Mouse (Mus musculus) frontal cortex, postnatal 25 days (tissue): Measurements from ENCODE around the gene Dnmt3a.

ENCODE experiments used
- DNase-seq, 2 experiments: peaks; one replicate each; pipeline ENCODE4 v3.0.0; 2022; ENCODE audit warnings: low spot score in 2 of 2

Dnmt3a gene

DNA sequence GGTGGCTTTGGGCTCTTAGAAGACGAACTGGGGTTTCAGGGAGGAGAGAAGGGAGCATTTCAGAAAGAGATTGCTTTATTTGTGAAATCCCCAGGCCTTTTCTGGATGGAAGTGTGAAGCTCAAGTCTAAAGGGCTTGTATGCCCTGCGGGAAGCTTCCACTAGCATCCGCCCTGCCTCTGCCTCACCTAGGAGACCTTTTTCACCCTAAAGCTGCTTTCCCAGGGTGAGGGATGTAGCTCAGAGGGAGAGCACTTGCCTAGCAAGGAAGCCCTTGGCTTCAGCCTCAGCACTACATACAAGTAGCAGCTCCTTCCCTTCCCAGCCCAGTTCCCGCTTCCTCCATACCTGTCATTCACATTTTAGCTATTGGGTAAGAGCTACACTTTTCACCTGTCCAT lies 71.6 kb downstream of the Dnmt3a start:
- no peak for DNase-seq

DNA sequence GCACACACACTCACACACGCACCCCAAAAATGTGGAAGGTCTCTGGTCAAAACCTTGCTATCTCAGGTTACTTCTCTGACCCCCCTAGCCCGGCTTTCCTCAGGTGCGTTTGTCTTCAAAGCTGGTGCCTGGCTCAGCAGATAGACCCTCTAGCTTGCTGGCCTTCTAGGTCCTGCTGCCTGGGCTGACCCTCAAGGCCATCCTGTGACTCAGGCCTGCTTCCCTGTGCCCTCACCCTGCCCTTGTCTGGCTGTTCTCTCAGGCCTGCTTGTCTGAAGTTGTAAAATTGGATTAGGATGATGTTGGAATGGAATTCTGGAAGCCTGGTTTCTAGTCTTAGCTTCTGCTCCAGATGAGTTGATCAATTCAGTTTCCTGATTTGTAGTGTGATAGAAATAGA lies 75.7 kb downstream of the Dnmt3a start:
- no peak for DNase-seq

DNA sequence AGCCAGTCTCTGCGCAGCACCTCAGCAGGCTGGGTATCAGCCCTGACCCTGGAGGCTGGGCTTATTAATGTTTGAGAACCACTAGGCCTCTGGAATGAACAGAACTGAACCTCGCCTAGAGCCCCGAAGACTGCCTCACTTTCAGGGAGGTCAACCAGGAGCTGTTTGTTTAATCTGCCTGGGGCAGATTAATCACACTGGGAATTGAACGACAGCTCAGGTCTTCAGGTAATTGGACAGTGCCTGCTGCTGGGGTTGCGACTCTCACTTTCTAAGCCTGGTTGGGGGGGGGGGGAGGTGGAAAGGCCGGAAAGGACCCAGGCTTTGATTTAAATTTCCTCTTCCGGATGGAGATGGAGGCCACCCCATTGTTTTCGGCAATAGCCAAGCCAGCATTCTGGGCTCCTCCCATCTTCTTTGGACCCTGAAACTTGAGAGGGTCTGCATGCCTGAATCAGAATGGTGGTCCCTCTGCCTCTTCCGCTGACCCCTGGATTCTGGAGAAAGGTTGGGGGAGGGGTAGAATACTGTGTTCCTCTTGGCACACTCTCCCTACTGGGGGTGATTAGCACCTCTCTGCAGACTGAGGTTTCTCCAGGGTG lies 79.2 kb downstream of the Dnmt3a start:
- DNase-seq: no peak

DNA sequence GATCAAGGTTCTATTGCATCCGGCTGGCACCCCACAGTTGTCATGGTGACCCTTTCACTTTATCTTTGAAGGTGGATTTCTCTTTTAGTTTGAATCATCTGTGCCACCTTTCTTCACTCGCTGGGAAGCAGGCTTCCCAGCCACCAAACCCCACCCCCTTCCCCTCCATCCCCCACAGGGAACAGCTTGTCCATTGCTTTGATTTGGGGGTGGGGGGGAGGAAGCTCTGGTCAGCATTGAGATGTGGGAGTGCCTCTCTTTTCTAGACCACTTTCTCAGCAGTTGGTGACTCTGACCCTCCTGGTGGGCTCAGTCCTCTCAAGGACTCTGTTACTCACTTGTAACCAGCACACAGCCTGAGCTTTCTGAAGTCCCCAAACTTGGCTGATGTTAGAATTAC lies 80.8 kb downstream of the Dnmt3a start:
- no peak for DNase-seq

DNA sequence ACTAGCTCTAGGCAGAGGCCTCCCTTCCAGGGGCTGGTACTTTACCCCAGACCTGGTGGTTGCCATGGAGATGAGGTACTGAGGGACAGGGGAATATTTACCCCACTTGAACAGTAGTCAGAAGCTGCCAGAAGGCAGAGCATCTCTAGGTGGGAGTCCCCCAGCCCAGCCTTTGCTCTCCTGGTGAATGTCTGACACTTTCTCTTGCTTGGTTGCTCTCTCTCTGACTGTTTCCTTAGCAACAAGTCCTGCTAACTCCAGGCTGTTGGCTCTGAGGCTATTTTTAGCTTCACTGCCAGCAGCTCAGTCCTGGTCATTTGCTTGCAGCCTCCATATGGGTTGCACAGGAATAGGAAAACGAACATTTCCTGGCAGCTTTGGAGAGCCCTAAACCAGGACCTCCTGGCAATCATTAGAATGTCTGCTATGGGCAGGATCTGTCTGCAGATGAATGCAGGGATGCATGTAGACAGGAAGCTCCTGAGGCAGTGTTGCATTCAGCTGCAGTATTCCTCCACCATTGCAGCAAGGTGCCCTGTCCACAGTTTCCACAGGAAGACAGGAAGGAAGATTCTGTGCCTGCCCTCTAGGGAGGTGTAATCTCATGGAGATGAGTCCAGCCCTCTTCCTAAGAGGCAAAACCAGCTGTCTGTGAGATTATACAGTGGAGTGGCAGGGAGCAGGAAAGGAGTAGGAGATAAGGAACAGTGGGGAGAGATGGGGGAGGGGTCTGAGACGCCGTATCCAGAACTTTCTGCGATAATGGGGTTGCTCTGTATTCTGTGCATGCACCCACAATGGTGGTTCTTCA lies 81.9 kb downstream of the Dnmt3a start:
- peak in 1 of 2 experiments; percentile 37 for DNase-seq

DNA sequence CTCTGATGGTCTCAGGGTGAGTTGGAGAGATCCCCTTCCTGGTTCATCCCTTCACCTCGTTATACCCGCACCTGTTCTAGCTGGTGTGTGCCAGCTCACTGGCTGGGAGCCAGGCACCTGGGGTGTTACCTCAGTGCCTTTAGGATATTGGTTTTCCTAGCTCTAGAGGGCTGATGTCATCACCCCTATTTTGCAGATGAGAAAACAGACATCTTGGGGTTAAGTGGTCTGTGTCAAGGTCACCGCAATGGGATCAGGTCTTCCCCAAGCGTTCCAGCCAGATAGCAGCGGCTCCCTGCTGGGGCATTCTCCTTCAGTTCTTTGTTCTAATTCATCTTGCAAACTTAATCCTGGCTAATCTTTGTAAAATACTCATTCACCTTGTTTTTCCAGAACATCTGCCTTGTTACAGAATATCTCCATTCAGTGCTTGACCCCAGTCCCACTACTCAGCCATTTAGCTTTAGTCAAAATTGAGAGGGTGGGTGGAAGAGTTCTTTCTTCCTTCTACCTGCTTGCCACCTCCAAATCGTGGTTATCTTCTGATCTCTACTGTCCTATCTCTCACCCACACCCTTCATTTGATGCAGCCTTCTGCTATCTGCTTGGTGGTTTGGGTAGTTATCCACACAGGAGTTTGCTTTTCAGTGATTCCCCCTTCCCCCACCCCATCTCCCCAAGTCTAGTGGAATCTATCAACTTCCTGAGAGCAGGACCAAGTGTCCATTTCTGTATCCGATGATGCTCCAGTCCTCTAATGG lies 84.2 kb downstream of the Dnmt3a start:
- DNase-seq: no peak

DNA sequence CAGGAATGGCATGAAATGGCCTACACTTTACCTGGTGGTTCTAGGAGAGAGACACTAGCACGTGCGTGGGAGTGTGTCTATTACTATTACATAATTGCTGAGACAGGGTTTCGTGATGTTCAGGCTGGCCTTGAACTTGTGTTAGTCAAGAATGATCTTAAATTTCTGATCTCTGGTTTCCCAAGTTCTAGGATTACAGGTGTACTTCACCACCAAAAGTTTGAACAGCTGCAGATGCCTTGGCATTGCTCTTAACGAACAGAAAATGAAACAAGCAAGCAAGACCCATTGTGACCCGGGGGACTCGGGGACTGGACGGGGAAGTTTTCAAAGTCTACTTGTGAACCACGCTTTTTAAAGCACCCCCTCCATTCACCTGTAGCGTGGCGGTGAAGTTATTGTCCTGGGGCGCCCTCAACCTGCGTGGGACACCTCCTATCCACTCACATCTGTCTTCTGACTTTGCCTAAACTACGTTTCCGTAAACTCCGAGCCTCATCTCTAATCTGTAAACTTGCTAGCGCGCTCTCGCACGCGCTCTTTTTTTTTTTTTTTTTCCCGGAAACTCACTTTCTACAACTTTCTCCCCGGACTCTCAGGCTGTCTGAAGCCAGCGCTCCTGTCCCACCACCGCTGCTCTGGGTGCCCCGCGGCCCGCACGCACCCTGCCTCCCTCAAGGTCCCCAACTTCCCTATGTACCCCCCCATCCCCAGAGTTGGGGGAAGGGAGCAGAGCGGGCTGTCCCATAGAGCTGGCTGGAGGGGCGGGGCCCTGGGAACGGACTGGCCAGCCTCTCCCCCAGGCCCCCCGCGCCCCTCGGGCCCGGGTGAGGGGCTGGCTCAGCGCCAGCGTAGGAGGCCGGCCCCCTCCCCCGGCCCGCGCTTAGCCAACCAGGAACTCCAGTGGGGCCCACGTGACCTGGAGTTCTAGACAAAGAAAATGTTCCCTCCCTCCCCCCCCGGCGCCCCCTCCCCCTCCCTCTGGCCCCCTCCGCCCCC lies 85.2 kb downstream of the Dnmt3a start:
- DNase-seq: no peak

DNA sequence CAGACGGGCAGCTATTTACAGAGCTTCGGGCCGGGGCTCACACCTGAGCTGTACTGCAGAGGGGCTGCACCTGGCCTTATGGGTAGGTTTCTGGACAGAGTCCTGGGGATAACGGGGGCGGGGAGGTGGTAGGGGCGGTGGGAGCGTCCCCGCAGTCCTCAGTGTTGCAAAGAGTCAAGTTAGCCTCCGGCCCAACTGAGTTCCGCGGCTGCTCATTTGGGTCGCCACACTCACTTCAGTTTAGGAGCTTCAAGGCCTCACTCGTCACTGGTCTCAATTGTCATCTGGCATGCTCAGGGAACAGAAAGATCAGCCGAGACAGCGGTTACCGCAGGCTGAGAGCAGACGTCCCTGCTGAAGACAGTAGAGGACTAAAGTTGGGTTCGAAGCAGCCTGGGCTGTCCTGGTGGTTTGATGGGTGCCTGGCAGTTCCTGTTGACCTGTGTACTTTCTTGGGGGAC lies 86.0 kb downstream of the Dnmt3a start:
- DNase-seq: no peak

DNA sequence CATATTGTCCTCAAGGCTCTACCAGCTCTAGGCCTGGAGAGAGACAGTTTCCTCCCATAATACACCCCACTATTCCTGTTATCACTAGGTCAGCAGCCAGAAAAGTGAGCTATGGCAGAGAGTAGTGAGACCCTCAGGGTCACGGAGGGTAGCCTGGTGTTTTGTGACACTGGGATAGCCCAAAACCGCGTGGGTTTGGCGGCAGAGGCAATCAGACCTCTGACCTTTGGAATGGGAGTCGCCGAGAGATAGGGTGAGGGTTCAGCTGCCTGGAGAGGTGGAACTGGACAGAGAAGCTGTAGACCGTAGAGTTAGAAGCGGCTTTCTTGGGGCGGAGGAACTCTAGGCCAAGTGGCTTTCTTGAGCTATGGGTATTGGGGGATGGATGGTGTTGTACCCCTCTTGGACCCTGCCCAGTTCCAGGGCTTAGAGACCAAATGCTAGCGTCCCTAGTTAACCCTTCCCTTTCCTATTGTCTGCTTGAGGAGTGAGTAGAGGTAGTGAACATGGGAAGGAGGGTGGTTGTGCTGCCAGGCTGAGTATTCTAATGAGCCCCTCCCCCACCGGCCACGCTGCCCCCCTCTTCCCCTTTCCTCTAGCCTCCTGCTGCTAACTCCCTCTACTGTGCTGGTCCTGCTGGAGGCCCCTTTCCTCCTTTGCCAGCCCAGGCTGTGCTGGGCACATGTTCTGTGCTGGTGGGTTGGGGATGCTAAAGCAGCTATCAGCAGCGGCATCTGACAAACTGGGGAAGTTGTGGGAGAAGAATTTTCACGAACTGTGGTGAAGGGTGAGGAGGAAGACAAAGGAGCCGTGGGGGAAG lies 86.6 kb downstream of the Dnmt3a start:
- no peak for DNase-seq

DNA sequence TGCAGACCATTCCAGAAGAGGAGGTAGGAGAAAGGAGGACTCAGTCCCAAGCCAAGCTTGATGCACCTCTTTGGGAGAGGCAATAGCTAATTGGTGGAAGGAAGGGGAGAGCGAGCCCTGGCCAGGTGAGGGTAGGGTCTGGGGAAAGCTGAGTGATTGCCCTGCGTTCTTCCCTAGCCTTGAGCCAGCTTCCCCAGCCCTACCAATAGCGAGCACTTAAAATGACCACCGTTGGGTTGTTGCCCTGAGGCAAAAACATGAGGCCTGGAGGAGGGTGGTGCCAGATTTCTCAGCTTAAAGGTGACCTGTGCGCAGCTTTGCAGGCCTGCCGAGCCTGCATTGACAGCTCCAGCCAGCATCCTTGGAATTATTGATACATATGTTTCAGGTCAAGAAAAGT lies 87.5 kb downstream of the Dnmt3a start:
- DNase-seq: no peak

DNA sequence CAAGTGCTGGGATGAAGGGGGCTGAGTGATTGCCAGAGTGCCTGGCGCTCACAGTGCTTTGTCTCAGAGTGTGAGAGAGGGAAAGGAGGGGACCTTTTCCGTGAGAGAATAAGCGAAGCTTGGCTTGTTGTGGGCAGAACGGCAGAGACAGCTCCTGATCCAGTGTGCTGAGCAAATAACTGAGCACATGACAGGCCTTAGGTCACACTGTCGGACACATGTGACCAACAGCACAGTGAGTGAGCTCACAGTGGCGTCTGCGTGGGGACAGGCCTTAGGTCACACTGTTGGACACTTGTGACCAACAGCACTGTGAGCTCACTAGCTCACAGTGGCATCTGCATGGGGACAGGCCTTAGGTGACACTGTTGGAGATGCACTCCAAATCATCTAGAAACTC lies 88.7 kb downstream of the Dnmt3a start:
- no peak for DNase-seq

DNA sequence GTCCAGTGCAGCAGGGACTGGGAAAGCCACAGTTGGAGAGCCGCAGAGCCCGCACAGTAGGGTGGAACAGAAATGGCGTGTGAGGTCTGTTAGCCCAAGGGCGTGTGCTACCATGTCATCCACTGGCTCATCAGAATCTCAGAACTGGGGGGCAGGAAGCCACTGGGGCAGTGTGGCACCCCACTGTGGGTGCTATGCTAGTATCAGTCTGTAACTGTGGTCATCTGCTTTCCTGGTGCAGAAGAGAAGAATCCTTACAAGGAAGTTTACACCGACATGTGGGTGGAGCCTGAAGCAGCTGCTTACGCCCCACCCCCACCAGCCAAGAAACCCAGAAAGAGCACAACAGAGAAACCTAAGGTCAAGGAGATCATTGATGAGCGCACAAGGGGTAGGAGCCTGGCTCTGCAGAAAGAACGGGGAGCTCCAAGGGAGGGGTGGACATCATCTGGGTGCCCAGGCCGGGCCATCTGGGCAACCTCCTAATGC lies 91.3 kb downstream of the Dnmt3a start:
- no peak for DNase-seq

DNA sequence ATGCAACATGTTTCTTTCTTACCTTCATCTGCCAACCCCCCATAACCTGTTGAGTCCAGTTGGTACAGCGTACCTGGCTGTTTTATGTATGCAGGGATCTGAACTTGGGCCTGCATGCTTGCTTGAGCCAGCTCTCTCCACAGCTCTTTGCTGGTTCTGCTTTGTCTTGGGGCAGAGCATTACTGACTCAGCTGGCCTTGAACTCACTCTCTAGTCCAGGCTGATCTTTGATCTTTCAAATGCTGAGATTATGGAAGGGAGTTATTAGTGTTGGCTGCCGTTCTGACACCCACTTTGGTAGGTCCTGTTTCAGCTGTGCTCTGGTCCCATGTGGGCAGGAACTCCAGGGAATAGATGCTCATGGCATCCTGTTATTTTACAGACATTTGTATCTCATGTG lies 93.0 kb downstream of the Dnmt3a start:
- no peak for DNase-seq

DNA sequence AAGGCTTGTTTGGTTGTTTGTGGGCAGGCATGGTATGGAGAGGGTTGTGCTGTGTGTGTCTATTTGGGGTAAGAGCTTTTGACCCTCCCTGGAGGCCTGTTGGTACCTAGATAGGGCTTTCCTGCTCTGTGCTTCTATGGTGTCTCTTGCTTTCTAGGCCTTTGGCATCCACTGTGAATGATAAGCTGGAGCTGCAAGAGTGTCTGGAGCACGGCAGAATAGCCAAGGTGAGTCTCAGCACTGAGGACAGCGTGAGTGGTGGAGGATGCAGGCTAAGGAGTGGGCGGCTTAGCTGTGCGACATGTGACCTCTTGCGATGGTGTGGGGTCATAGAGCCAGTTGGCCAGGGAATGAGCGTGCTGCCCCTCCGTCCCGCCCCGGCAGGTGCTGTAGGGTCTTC lies 99.6 kb downstream of the Dnmt3a start:
- no peak for DNase-seq

DNA sequence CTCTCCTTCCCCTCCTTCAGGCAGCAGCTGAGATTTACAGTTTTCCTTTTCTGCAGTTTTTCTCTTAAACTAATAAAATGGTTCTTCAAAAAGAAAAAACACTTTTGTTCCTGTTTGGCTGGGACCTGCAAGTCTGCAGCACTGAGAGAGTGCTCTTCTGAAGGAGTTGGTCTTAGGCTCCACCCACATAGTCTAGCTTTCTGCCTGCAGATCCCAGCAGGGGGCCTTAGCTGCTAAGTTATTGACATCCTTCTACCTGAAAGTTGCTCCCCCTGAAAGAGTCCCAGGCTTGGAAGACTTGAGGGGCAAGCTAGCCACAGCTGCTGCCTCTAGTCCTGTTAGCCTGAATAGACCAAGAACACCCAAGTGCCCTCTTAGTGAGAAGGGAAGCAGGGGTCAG lies 100.5 kb downstream of the Dnmt3a start:
- DNase-seq: no peak

DNA sequence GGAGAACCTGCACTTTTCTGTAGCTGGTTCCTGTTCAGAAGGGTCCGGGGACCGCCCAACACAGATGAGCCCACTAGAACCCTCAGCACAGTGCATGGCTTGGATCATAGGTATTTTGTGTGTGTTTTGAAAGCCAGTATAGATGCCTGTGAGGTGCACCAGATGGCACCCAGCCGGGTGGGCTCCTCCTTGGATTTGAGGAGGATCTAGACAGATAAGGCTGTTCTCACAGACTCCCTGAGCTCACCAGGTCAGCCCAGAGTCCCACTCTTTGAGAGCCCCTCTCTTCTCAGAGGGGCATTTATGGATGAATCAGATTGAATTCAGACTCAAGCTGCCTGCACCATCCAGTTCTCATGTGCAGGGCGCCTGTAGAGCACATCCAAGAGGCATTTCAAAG lies 101.2 kb downstream of the Dnmt3a start:
- no peak for DNase-seq

DNA sequence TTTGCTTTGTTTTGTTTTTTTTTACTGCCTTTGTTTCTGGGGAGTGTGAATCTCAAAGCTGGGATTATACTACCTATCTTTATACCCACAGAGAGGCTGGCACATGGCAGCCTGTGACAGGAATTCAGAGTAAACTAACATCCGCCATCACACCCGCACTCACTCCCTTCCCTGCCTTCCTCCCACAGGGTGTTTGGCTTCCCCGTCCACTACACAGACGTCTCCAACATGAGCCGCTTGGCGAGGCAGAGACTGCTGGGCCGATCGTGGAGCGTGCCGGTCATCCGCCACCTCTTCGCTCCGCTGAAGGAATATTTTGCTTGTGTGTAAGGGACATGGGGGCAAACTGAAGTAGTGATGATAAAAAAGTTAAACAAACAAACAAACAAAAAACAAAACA lies 101.6 kb downstream of the Dnmt3a start:
- DNase-seq: no peak

DNA sequence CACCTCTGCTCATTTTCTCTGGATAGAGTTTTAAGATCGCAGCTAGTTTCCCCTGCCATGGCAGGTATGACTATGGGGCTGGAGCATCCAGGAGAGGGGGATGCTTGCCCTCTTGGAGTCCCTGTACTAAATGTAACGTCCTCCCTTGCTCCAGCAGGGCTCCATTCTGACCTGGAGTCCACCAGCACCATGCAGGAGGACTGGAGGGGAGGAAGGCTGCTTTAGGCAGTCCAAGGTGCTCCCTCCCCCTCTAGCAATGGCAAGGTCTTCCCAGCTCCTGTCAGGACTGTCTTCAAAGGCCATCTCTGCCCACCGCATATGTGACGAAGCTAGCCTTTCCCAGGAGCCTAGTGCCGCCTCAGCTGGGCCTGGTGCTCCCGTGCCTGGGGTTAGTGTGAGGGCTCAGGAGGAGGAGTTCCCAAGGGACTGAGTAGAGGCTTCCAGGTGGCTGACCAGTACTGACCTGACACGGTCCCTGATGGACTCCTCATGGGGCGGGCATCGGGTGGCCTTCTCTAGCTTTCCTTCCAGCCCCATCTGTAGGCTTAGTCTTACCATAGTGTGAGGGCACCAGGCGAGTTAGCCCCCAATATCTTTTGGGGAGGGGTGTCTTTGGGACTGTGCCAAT lies 104.8 kb downstream of the Dnmt3a start:
- DNase-seq: no peak

DNA sequence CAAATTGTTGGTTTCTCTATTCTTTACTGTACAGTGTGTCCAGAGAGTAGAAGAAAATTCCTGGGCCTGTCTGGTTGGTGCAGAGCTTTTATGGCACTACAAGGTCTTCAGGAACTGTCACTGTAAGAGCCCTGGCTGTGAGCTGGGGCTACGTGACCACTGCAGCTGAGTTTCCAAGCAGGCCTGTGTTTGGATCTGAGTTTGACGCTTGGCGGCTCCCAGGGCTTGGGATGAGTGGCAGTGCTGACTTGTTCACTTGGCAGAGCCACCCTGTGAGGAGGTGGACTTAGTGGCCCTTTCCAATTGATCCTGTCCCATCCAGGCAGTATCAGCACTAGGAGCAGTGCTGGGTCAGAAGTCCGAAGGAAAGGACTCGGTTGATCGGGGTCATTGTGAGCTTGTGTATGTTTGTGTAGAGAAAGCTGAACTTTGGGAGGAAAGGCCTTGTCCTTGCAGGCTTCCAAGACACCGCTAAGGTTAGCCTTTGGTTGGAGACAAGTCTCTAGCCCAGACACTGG lies 106.1 kb downstream of the Dnmt3a start:
- no peak for DNase-seq

DNA sequence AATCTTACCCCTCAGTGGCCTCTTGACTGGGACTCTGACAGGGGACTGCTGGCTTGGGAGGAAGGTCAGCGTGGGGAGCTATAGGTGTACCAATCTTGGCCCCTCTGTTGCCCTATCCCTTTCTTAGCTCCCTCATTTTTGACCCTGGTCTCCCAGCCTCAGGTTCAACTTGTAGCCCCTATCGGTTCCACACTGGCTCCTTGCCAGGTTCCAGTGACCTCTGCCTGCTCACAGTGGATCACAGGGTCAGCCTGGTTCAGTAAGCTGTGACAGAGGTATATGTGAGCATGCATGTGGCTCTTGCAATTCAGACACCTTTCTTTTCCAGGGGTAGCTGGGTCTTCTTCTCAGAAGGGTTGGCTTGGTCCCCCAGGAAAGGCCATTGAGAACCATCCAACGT lies 110.0 kb downstream of the Dnmt3a start:
- no peak for DNase-seq
